Mouse (Mus musculus) ovary, postnatal 36 days (tissue): Measurements from ENCODE around the gene Rhox13.

Experiments
- DNase-seq: peaks from one replicate; pipeline ENCODE4 v3.0.0; 2022; ENCODE audit warnings: low spot score, mixed read lengths

The Rhox13 gene

DNA sequence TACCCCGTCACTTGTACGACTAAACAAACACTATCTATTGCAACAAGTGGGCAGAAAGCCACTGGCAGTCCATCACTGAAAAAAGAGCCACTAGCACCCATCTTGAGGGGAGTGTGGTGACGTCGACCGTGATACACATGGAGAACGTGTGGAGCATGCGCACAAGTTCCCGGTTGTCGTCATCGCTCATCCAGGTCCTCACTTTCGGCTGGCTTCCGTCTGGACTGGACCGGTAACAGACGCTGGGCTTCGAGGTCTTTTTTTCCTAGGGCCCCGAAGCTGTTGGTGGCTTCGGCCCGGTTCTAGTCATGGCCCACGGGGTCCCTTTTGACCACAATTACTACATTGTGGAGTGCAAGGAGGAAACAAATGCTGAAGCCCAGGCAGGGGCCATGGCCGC, at the start of gene Rhox13:
TSS of gene Rhox13 (plus strand) at position 238 of the 400 bp plus-strand sequence.
- DNase-seq = no peak

DNA sequence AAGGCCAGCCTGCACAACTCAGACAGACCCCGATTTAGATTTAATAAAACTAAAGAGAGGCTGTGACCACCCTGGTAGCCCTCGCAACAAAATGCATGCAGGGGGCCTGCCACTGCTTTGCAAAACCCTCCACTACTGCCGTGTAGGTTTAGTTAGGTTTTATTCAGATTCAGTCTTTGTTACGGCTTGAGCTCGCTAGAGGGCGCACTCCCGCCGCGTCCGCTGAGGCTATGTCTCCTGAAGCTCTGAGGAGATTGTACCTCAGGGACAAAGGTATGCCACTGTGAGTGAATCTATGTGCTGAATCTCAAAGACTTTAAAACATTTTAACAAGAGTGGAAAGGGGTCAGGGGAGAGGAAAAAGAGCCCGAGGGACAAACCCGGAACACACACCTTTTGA, 36.8 kb upstream of the Rhox13 start:
- peak; percentile 45 for DNase-seq

DNA sequence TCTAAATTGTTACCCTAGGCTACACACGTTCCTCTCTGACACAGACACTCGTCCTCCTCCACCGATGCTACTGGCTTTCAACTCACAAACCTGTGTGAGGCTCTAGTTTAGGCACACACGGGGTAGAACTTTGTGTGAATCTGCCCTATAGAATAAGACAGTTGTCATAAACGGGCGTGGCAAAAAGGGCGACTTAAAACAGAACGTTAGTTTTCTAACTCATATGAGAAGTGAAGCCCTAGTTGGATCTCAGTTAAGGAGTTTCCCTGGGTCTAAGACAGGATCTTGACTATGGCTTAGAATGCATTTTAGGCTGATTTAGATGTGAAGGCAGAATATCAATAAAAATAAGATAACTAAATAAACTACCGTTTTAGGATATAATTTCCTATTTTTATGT, 36.0 kb upstream of the Rhox13 start, which contains the start of gene Rhox11:
TSS of gene Rhox11 (minus strand) at position 101 of the 400 bp plus-strand sequence.
- DNase-seq = no peak

DNA sequence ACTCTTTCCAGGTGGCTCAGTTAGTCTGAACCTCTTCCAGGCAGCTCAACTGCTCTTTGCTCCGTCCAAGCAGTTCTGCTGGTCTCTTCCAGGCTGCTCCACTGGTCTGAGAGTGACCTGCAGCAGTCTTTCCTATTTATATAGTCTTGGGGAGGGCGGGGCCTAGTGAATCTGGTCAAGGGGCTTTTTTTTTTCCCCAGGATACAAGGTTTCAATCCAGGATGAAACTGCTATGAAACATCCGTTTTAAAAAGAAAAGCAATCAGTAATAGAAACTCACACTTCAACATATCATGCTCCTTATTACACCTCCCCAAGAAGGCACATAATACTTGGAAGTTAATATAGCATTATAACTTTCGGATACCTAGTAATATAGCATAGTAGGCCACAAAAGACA, 10.2 kb upstream of the Rhox13 start, which contains the start of gene Rhox12:
TSS of gene Rhox12 (minus strand) at position 101 of the 400 bp plus-strand sequence.
- DNase-seq = no peak

DNA sequence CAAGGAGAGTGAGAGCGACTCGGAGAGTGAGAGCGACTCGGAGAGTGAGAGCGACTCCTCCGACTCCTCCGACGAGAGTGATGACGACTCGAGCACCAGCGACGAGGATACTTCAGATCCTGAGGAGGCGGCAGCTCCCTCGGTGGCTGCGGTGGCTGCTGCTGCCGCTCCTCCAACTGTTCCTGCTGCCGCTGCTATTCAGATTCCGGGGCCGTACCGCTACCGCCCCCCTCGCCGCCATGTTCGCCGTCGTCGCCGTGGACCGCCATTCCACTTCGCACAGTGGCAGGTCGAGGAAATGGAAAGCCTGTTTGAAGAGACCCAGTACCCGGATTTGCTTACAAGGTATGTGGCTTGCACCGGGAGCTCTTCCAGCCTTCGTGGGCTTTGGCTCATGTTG, 459 bp downstream of the Rhox13 start:
- DNase-seq = no peak

DNA sequence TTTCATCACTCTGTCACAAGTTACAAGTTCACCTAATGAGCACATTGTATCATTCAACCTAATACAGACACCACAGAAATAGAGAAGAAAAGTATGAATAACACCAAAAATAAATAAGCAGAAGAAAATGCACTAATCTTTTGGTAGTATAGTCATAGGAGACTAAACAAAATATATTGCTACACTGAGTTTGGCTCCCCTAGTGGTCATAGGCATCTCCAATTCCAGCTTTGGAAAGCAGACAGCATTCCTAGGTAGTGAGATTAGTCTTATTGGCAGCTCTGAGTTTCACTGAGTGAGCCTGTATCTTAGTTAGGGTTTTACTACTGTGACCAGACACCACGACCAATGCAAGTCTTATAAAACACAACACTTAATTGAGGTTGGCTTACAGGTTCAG, 38.1 kb downstream of the Rhox13 start:
- no peak for DNase-seq

DNA sequence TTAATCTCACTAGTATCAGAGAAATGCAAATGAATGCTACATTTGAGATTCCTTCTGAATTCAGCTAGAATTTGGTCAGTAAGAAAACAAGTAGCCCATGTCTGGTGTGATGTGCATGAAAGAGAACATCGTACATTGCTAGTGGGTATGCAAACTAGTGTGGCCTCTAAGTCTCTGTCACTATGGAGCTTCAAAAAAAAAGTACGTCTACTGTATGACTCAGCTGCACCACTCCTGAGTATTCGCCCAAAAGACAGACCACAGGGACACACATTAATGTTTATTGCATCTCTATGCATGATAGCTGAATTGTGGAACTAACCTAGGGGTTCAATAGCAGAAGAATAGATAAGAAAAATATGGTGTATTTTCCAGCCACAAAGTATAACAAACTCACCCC, 44.3 kb downstream of the Rhox13 start:
- DNase-seq = no peak

DNA sequence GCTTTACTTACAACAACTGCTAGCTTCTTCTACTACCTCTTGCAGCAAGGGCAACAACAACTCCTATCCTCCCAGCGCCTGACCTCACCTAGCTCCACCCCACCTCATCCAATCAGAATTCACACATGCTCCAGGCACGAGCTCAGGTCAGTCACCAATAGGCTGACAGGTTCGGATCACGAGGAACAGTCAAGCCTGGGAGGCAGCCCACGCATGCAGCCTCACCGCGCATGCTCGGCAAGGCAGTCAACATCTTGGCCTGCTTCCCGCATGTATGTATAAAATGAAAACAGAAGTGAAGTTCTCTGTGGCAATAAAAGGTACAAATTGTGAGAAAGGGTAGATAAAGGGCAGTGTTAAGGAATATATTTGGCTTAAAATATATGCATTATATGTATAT, 45.0 kb downstream of the Rhox13 start:
- no peak for DNase-seq

DNA sequence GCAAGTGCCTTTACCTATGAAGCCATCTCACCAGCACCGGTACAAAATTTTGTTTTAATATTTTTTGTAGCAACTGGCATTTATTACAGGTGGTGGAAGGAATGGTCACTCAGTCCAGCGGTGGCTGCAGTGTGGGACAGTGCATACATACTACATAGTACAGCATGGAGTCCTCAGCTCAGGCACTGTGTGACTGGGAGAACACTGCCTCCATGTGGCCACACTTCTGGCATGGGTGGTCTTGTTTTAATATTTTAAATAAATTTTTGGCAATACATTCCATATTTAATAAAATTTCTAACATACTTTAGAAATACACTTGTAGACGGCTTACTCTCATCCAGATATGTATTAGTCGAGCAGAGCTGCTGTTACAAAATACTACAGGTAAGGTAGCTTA, 45.6 kb downstream of the Rhox13 start:
- no peak for DNase-seq
